Mouse (Mus musculus): ENCODE measurements at regions not wholly inside any gene's neighbourhood (a gene's known extent, or its start where the extent isn't known, plus 50 kb on each side); places are given as distances from the start of the nearest gene placed in this dataset.

GRCm38 (mm10) chr14:24958821-24959220 lies 471.9 kb downstream of the Rps24 start:
- no peak for TF ChIP-seq CTCF (IDR thresholded peaks at IDR 0.05)
- intact Hi-C loops (cut with DNase I) = no loop called here
- no peak for DNase-seq
- no peak overlapping the region for H3K27ac ChIP-seq
- H3K4me3 ChIP-seq = no peak overlapping the region

- no peak for TF ChIP-seq CTCF (IDR thresholded peaks at IDR 0.05)
- no peak overlapping the region for H3K4me3 ChIP-seq
- no peak overlapping the region for H3K27ac ChIP-seq
- intact Hi-C loops (cut with DNase I) = no loop called here
- DNase-seq = no peak
Observed at GRCm38 (mm10) chr14:24959401-24959800, 472.5 kb downstream of the Rps24 start.

GRCm38 (mm10) chr14:24960082-24960482 lies 473.2 kb downstream of the Rps24 start:
- TF ChIP-seq CTCF (IDR thresholded peaks at IDR 0.05) = no peak
- Histone ChIP-seq H3K27ac (peak overlapping the region; percentile 78), H3K4me3 (no peak overlapping the region)
- peak; percentile 88 for DNase-seq
- intact Hi-C loops (cut with DNase I) = no loop called here

- intact Hi-C loops (cut with DNase I) = no loop called here
- no peak for TF ChIP-seq CTCF (IDR thresholded peaks at IDR 0.05)
- peak; percentile 27 for DNase-seq
- H3K4me3 ChIP-seq = no peak overlapping the region
- peak overlapping the region; percentile 78 for H3K27ac ChIP-seq
Observed at GRCm38 (mm10) chr14:24960875-24961274, 473.9 kb downstream of the Rps24 start.

GRCm38 (mm10) chr14:24961721-24962120 lies 474.8 kb downstream of the Rps24 start:
- no peak for TF ChIP-seq CTCF (IDR thresholded peaks at IDR 0.05)
- DNase-seq = no peak
- Histone ChIP-seq H3K27ac (no peak overlapping the region), H3K4me3 (no peak overlapping the region)
- intact Hi-C loops (cut with DNase I) = no loop called here

- Histone ChIP-seq H3K27ac (no peak overlapping the region), H3K4me3 (no peak overlapping the region)
- no peak for TF ChIP-seq CTCF (IDR thresholded peaks at IDR 0.05)
- intact Hi-C loops (cut with DNase I) = no loop called here
- DNase-seq = no peak
Observed at GRCm38 (mm10) chr14:24969584-24969983, 482.7 kb downstream of the Rps24 start.

GRCm38 (mm10) chr14:24972357-24972756 lies 485.4 kb downstream of the Rps24 start:
- Histone ChIP-seq H3K27ac (no peak overlapping the region), H3K4me3 (no peak overlapping the region)
- TF ChIP-seq CTCF (IDR thresholded peaks at IDR 0.05) = no peak
- intact Hi-C loops (cut with DNase I) = no loop called here
- DNase-seq = no peak

- H3K27ac ChIP-seq = no peak overlapping the region
- intact Hi-C loops (cut with DNase I) = no loop called here
Observed at GRCm38 (mm10) chr14:24973039-24973438, 485.9 kb upstream of the Zmiz1 start.

GRCm38 (mm10) chr14:24973591-24973990 lies 485.4 kb upstream of the Zmiz1 start:
- TF ChIP-seq CTCF (IDR thresholded peaks at IDR 0.05) = no peak
- no peak overlapping the region for H3K4me3 ChIP-seq
- no peak overlapping the region for H3K27ac ChIP-seq
- intact Hi-C loops (cut with DNase I) = no loop called here
- DNase-seq = no peak

More at GRCm38 (mm10) chr14:24973039-24973438, 485.9 kb upstream of the Zmiz1 start:
- no peak for DNase-seq
- TF ChIP-seq CTCF (IDR thresholded peaks at IDR 0.05) = no peak
- no peak overlapping the region for H3K4me3 ChIP-seq

GRCm38 (mm10) chr14:24982489-24982888 lies 476.5 kb upstream of the Zmiz1 start:
- intact Hi-C loops (cut with DNase I) = no loop called here
- H3K27ac ChIP-seq = no peak overlapping the region
- DNase-seq = no peak
- no peak for TF ChIP-seq CTCF (IDR thresholded peaks at IDR 0.05)
- no peak overlapping the region for H3K4me3 ChIP-seq

GRCm38 (mm10) chr14:24983279-24983678 lies 475.7 kb upstream of the Zmiz1 start:
- TF ChIP-seq CTCF (IDR thresholded peaks at IDR 0.05) = peak; percentile 43
- intact Hi-C loops (cut with DNase I) = no loop called here
- Histone ChIP-seq H3K27ac (no peak overlapping the region), H3K4me3 (no peak overlapping the region)
- DNase-seq = no peak

- intact Hi-C loops (cut with DNase I) = no loop called here
- Histone ChIP-seq H3K27ac (no peak overlapping the region), H3K4me3 (no peak overlapping the region)
- TF ChIP-seq CTCF (IDR thresholded peaks at IDR 0.05) = no peak
- DNase-seq = no peak
Observed at GRCm38 (mm10) chr14:24985806-24986359, 473.1 kb upstream of the Zmiz1 start.

- no peak overlapping the region for H3K27ac ChIP-seq
- no peak for TF ChIP-seq CTCF (IDR thresholded peaks at IDR 0.05)
- H3K4me3 ChIP-seq = no peak overlapping the region
- intact Hi-C loops (cut with DNase I) = no loop called here
- no peak for DNase-seq
Observed at GRCm38 (mm10) chr14:24986404-24986803, 472.6 kb upstream of the Zmiz1 start.
